Mouse (Mus musculus) megakaryocyte, embryonic 14.5 days (primary cell): ENCODE data around the gene Fgfr2.

Experiments
- FLI1 ChIP-seq: IDR thresholded peaks from 2 replicates; pipeline ENCODE4 v1.6.1; 2012; ENCODE audit warnings: low read length, inconsistent platforms, mixed read lengths
- GATA1 ChIP-seq: IDR thresholded peaks from 3 replicates; pipeline ENCODE4 v1.6.1; 2012; ENCODE audit warnings: mixed read lengths, low read length, inconsistent platforms, borderline replicate concordance

DNA sequence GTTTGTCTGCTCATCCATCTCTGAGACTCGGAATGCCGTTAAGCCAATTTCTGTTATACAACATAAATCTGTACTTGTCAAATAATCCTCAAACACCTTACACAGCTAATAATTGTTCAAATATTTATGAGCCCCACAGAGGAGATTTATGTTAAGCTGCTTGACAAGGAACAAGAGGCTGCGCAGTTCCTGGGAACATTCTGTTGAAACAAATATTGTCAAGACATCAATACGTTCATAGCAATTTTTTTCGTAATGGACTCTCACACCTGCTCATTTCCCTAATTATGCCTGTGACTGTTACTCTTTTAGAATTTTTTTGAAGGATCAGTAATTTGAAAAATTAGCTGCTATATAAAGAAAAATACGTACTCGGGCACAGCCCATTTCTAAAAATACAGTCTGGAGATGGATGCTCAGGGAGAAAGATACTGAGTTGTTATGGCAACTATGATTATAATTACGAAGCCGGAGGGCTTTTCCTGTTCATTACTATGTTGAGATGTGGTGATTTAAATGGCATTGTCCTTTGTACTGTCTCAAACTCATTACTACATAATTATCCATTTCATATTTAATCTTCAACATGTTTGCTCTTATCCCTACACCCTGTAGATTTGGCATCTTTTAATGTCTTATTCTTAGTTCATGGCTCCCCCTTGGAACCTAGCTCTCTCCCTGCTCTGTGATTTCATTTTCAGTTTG, 964.7 kb downstream of the Fgfr2 start:
- no peak for TF ChIP-seq GATA1
- TF ChIP-seq FLI1: no peak
